Mouse (Mus musculus): ENCODE results near the gene Cd300lg.

DNA sequence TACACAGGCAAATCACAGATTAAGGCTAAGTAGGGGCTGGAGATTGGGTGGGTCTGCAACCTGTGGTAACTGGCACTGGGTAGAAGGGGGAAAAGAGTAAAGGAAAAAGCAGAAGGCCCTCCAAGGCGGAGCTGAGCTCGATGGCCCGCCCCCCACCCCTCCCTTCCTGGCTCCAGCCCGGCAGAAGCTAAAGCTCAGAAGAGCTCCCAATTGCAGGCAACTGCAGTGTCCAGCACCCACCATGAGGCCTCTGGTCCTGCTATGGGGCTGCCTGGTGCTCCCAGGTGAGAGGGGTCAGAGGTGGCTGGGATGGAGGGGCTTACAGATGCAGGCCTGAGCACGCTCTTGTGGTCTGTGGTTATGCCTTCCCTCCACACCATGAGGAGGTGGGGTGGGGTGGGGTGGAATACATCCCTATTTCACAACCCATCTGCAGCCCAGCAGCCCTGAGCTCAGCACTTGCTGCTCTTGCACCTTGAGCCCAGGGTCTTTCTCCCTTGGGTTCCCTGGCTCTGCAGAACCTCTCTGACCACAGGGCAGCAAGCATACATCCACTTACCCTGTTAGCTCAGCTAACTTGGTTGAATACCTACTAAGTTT is at the start of gene Cd300lg:
- TF ChIP-seq POLR2A (IDR thresholded peaks at IDR 0.05; ENCODE audit: insufficient read depth, low read length) (no peak), CTCF (IDR thresholded peaks at IDR 0.05; ENCODE audit: low read depth, low read length) (no peak)

Data from ES-Bruce4 (cell line).